Mouse (Mus musculus) midbrain, embryonic 11.5 days (tissue): ENCODE results near the gene Ffar2. TPM values are rescaled to one million over a fixed set of nuclear protein-coding genes. Genes with fewer than 3 reads are reported as not detected.

Source experiments
- ATAC-seq: fragments of 200-750 bp; cut with Nextera tagmentation; 2 replicates; pipeline ENCODE4 v1.8.0; 2017; ENCODE audit warnings: moderate TSS enrichment, moderate library complexity; ENCODE audit not compliant: low FRiP score
- DNase-seq: peaks from one replicate; pipeline ENCODE4 v3.0.0; 2015; ENCODE audit warnings: low spot score; ENCODE audit errors: missing footprints
- H3K27ac ChIP-seq: fragments of 300-500 bp; sonication (generic); 2 replicates; pipeline ENCODE4 v1.5.1; 2014; ENCODE audit warnings: low read depth, low read length
- H3K27me3 ChIP-seq: fragments of 300-500 bp; sonication (generic); 2 replicates; pipeline ENCODE4 v1.6.1; 2014; ENCODE audit warnings: mild to moderate bottlenecking, low read length, moderate library complexity, mixed read lengths; ENCODE audit not compliant: control insufficient read depth, insufficient read depth
- H3K36me3 ChIP-seq: fragments of 300-500 bp; sonication (generic); 2 replicates; pipeline ENCODE4 v1.6.1; 2014; ENCODE audit warnings: mild to moderate bottlenecking, low read length, moderate library complexity, mixed read lengths; ENCODE audit not compliant: control insufficient read depth, insufficient read depth
- H3K4me1 ChIP-seq: fragments of 300-500 bp; sonication (generic); 2 replicates; pipeline ENCODE4 v1.6.1; 2014; ENCODE audit warnings: low read length; ENCODE audit not compliant: control insufficient read depth, insufficient read depth
- H3K4me2 ChIP-seq: fragments of 300-500 bp; sonication (generic); 2 replicates; pipeline ENCODE4 v1.6.1; 2014; ENCODE audit warnings: mild to moderate bottlenecking, moderate library complexity
- H3K4me3 ChIP-seq: fragments of 300-500 bp; sonication (generic); 2 replicates; pipeline ENCODE4 v1.5.1; 2014; ENCODE audit warnings: low read depth, low read length
- H3K9ac ChIP-seq: fragments of 300-500 bp; sonication (generic); 2 replicates; pipeline ENCODE4 v1.6.1; 2014; ENCODE audit warnings: low read length
- H3K9me3 ChIP-seq: fragments of 300-500 bp; sonication (generic); 2 replicates; pipeline ENCODE4 v1.6.1; 2016; ENCODE audit warnings: low read length; ENCODE audit not compliant: control insufficient read depth
- WGBS: fragments of 180-500 bp; shearing (Covaris S2); extraction: QIAGEN DNeasy Blood & Tissue Kit; methylation state at CpG from one replicate; pipeline ENCODE4 v1.1.7; 2014; 5-methylcytosine and 5-hydroxymethylcytosine counted together
- polyA plus RNA-seq: library from polyadenylated mRNA; unstranded; fragments of >200 nt; fragmentation: Nextera tagmentation; extraction: Ambion mirVana; gene quantifications from 2 replicates; pipeline ENCODE4 v1.2.1, GENCODE M21; 2014

Ffar2 gene
- polyA plus RNA-seq, 1 experiment from 2014 or later = not detected

DNA sequence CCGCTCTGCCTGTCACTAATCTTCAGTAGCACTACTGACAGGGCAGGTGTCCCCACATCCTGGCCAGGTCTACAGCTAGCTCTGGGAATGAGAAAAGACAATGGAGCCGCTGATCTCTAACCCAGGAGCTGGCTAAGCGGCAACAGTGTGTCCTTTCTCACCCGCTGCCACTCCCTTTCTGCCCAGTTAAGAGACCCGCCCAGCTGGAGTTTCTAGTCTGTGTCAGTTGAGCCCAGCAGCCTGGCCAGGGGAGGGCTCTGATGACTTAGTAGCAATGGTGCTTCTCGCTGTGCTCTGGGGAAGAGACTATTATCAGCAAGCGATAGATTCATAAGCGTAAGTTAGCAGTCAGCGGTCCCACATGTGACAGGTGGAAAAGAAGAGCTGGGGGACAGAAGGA is 54.3 kb downstream of the Ffar2 start:
- ATAC-seq (no peak), DNase-seq (no peak)
- Histone ChIP-seq H3K4me1 (no peaks in the 10 kb centered on the region), H3K9me3 (no peaks in the 10 kb centered on the region), H3K27me3 (no peaks in the 10 kb centered on the region), H3K4me3 (no peak overlapping the region), H3K9ac (no peak overlapping the region), H3K4me2 (no peak overlapping the region), H3K36me3 (no peaks in the 10 kb centered on the region), H3K27ac (no peak overlapping the region)
- WGBS = 30% methylated on average over 9 of the region's 9 CpGs

Other genes starting within 250 kb of the Ffar2 start
- gene Kmt2b, start 235.0 kb downstream of the Ffar2 start, polyA plus RNA-seq = 10.3 and 10.7 TPM in 2 replicates
- gene Zbtb32, start 224.9 kb downstream of the Ffar2 start, polyA plus RNA-seq = 0.21 and 0.25 TPM in 2 replicates
- 0.67 and 1.0 TPM in 2 replicates for gene Upk1a, start 210.9 kb downstream of the Ffar2 start, polyA plus RNA-seq
- 791 and 797 TPM in 2 replicates for gene Cox6b1, start 197.6 kb downstream of the Ffar2 start, polyA plus RNA-seq
- gene Etv2, start 187.9 kb downstream of the Ffar2 start, polyA plus RNA-seq = not detected in 2 replicates
- gene Rbm42, start 173.5 kb downstream of the Ffar2 start, polyA plus RNA-seq = 112 and 138 TPM in 2 replicates
- gene Haus5, start 158.8 kb downstream of the Ffar2 start, polyA plus RNA-seq = 51.0 and 52.4 TPM in 2 replicates
- not detected in 2 replicates for gene Pmis2, start 152.2 kb downstream of the Ffar2 start, polyA plus RNA-seq
- not detected in 2 replicates for gene 2200002J24Rik, start 124.8 kb downstream of the Ffar2 start, polyA plus RNA-seq
- gene Atp4a, start 111.6 kb downstream of the Ffar2 start, polyA plus RNA-seq = 0.70 and 1.1 TPM in 2 replicates
- gene Tmem147, start 94.2 kb downstream of the Ffar2 start, polyA plus RNA-seq = 140 and 153 TPM in 2 replicates
- gene Gapdhs, start 80.1 kb downstream of the Ffar2 start, polyA plus RNA-seq = 0.19 and 0.48 TPM in 2 replicates
- gene Sbsn, start 72.3 kb downstream of the Ffar2 start, polyA plus RNA-seq = 0.54 and 1.1 TPM in 2 replicates
- gene Dmkn, start 60.0 kb downstream of the Ffar2 start, polyA plus RNA-seq = not detected in 2 replicates
- not detected in 2 replicates for gene Krtdap, start 35.9 kb downstream of the Ffar2 start, polyA plus RNA-seq
- gene Ffar3, start 32.4 kb upstream of the Ffar2 start, polyA plus RNA-seq = not detected in 2 replicates
- not detected in 2 replicates for gene Ffar1, start 37.8 kb upstream of the Ffar2 start, polyA plus RNA-seq
- gene Cd22, start 56.6 kb upstream of the Ffar2 start, polyA plus RNA-seq = not detected in 2 replicates
- 0.44 and 0.47 TPM in 2 replicates for gene Mag, start 91.1 kb upstream of the Ffar2 start, polyA plus RNA-seq
- gene Hamp2, start 100.9 kb upstream of the Ffar2 start, polyA plus RNA-seq = not detected in 2 replicates
- gene Hamp, start 120.3 kb upstream of the Ffar2 start, polyA plus RNA-seq = 0.40 TPM in 1 of 2 replicates, not detected in the other
- 20.6 and 21.7 TPM in 2 replicates for gene Usf2, start 133.0 kb upstream of the Ffar2 start, polyA plus RNA-seq
- gene Lsr, start 149.7 kb upstream of the Ffar2 start, polyA plus RNA-seq = 10.2 and 13.1 TPM in 2 replicates
- 0.25 and 0.62 TPM in 2 replicates for gene Fam187b, start 150.0 kb upstream of the Ffar2 start, polyA plus RNA-seq
- 11.3 and 12.6 TPM in 2 replicates for gene Fxyd5, start 218.7 kb upstream of the Ffar2 start, polyA plus RNA-seq
- 5.4 and 6.2 TPM in 2 replicates for gene Fxyd7, start 227.7 kb upstream of the Ffar2 start, polyA plus RNA-seq
- gene Fxyd1, start 233.4 kb upstream of the Ffar2 start, polyA plus RNA-seq = 4.8 and 5.4 TPM in 2 replicates
- gene Lgi4, start 235.6 kb upstream of the Ffar2 start, polyA plus RNA-seq = 0.58 and 0.85 TPM in 2 replicates